Mouse (Mus musculus) adrenal gland, postnatal 14 days (tissue): Measurements from ENCODE around the gene Gm10382. TPM values are rescaled to one million over a fixed set of nuclear protein-coding genes. Genes with fewer than 3 reads are reported as not detected.
"Not testable (repeated sequence)": the region's sequence is repeated elsewhere in the genome, so short reads cannot be mapped to it uniquely, and the experiment has no call there.

Source experiments
- DNase-seq: peaks from one replicate; pipeline ENCODE4 v3.0.0; 2021; ENCODE audit warnings: mixed read lengths
- total RNA-seq: library from RNA; stranded (reverse); gene quantifications from 2 replicates; pipeline ENCODE4 v1.2.3, GENCODE M21; 2021

The Gm10382 gene
- total RNA-seq, 1 experiment from 2014 or later: 0.26 TPM

GRCm38 (mm10) chr5:125393622-125394603 is 4.8 kb downstream of the Gm10382 start:
- peak; percentile 90 for DNase-seq

- no peak for DNase-seq
These were observed 5.9 kb downstream of the Gm10382 start for GRCm38 (mm10) chr5:125395008-125395407.

GRCm38 (mm10) chr5:125400903-125401302 is 11.8 kb downstream of the Gm10382 start:
- DNase-seq: no peak

GRCm38 (mm10) chr5:125402476-125402875 is 13.4 kb downstream of the Gm10382 start:
- DNase-seq: no peak

GRCm38 (mm10) chr5:125402991-125403390 is 13.9 kb downstream of the Gm10382 start:
- no peak for DNase-seq

- DNase-seq: peak; percentile 76
These were observed 14.7 kb downstream of the Gm10382 start for GRCm38 (mm10) chr5:125403481-125404465.

GRCm38 (mm10) chr5:125404536-125404902 is 15.4 kb downstream of the Gm10382 start:
- DNase-seq: peak; percentile 32

GRCm38 (mm10) chr5:125404903-125405545 is 15.9 kb downstream of the Gm10382 start:
- peak; percentile 52 for DNase-seq

GRCm38 (mm10) chr5:125405546-125406248 is 16.6 kb downstream of the Gm10382 start:
- peak; percentile 88 for DNase-seq

- peak; percentile 59 for DNase-seq
These were observed 17.3 kb downstream of the Gm10382 start for GRCm38 (mm10) chr5:125406322-125407016.

- no peak for DNase-seq
These were observed 18.1 kb downstream of the Gm10382 start for GRCm38 (mm10) chr5:125407020-125407830.

- DNase-seq: no peak
These were observed 18.9 kb downstream of the Gm10382 start for GRCm38 (mm10) chr5:125407910-125408575.

- peak; percentile 90 for DNase-seq
These were observed 19.7 kb downstream of the Gm10382 start for GRCm38 (mm10) chr5:125408842-125409241.

GRCm38 (mm10) chr5:125409348-125410090 is 20.4 kb downstream of the Gm10382 start:
- DNase-seq: peak; percentile 62

GRCm38 (mm10) chr5:125411972-125412530 is 22.9 kb downstream of the Gm10382 start:
- peak; percentile 84 for DNase-seq

GRCm38 (mm10) chr5:125412536-125412935 is 23.4 kb downstream of the Gm10382 start:
- not testable (repeated sequence) for DNase-seq

- DNase-seq: no peak
These were observed 24.6 kb downstream of the Gm10382 start for GRCm38 (mm10) chr5:125413763-125414162.

GRCm38 (mm10) chr5:125416183-125416582 is 27.1 kb downstream of the Gm10382 start:
- no peak for DNase-seq
